Mouse (Mus musculus): Measurements from ENCODE around the gene Lamc1. TPM values are rescaled to one million over a fixed set of nuclear protein-coding genes. Genes with fewer than 3 reads are reported as not detected.

Lamc1 gene
- polyA plus RNA-seq, 1 experiment from 2014 or later, result 112 TPM

GRCm38 (mm10) chr1:153192945-153193344, 139.6 kb downstream of the Lamc1 start:
- Histone ChIP-seq H3K27ac (ENCODE audit: low read depth) (no peak overlapping the region), H3K9me3 (ENCODE audit: control insufficient read depth, low read length) (no peaks in the 10 kb centered on the region), H3K4me2 (ENCODE audit: low read length) (no peak overlapping the region), H3K4me3 (ENCODE audit: low read depth, low read length) (no peak overlapping the region), H3K9ac (ENCODE audit: low read length) (no peak overlapping the region), H3K27me3 (replicated peaks; ENCODE audit: control insufficient read depth, insufficient read depth, low read length) (no peaks in the 10 kb centered on the region), H3K4me1 (replicated peaks; ENCODE audit: control insufficient read depth, insufficient read depth, low read length) (peaks cover 20% of the 10 kb centered on the region), H3K36me3 (ENCODE audit: control insufficient read depth, insufficient read depth, low read length) (no peaks in the 10 kb centered on the region)
- ATAC-seq (replicated peaks; ENCODE audit: low FRiP score, low TSS enrichment, low read depth) (no peak), DNase-seq (ENCODE audit: low spot score) (no peak)
- WGBS, result 93% methylated on average over 6 of the region's 6 CpGs

- peaks cover 20% of the 10 kb centered on the region for H3K4me1 ChIP-seq (replicated peaks; ENCODE audit: control insufficient read depth, insufficient read depth, low read length)
- no peaks in the 10 kb centered on the region for H3K9me3 ChIP-seq (ENCODE audit: control insufficient read depth, low read length)
- peak overlapping the region; percentile 78 for H3K27ac ChIP-seq (ENCODE audit: low read depth)
- no peaks in the 10 kb centered on the region for H3K36me3 ChIP-seq (ENCODE audit: control insufficient read depth, insufficient read depth, low read length)
- no peak overlapping the region for H3K4me3 ChIP-seq (ENCODE audit: low read depth, low read length)
- no peak overlapping the region for H3K4me2 ChIP-seq (ENCODE audit: low read length)
- DNase-seq (ENCODE audit: low spot score) (no peak), ATAC-seq (replicated peaks; ENCODE audit: low FRiP score, low TSS enrichment, low read depth) (no peak)
- 62% methylated on average over 4 of the region's 4 CpGs for WGBS
- no peaks in the 10 kb centered on the region for H3K27me3 ChIP-seq (replicated peaks; ENCODE audit: control insufficient read depth, insufficient read depth, low read length)
- H3K9ac ChIP-seq (ENCODE audit: low read length), result no peak overlapping the region
These were observed 140.2 kb downstream of the Lamc1 start for GRCm38 (mm10) chr1:153192379-153192778.

- DNase-seq (ENCODE audit: low spot score), result no peak
- Histone ChIP-seq H3K4me3 (ENCODE audit: low read depth, low read length) (no peak overlapping the region), H3K27me3 (replicated peaks; ENCODE audit: control insufficient read depth, insufficient read depth, low read length) (no peaks in the 10 kb centered on the region), H3K9ac (ENCODE audit: low read length) (no peak overlapping the region), H3K9me3 (ENCODE audit: control insufficient read depth, low read length) (no peaks in the 10 kb centered on the region), H3K4me1 (replicated peaks; ENCODE audit: control insufficient read depth, insufficient read depth, low read length) (peaks cover 20% of the 10 kb centered on the region), H3K27ac (ENCODE audit: low read depth) (peak overlapping the region; percentile 78), H3K4me2 (ENCODE audit: low read length) (no peak overlapping the region), H3K36me3 (ENCODE audit: control insufficient read depth, insufficient read depth, low read length) (no peaks in the 10 kb centered on the region)
- no peak for ATAC-seq (replicated peaks; ENCODE audit: low FRiP score, low TSS enrichment, low read depth)
- WGBS, result 27% methylated on average over 5 of the region's 5 CpGs
These were observed 140.7 kb downstream of the Lamc1 start for GRCm38 (mm10) chr1:153191943-153192329.

DNA sequence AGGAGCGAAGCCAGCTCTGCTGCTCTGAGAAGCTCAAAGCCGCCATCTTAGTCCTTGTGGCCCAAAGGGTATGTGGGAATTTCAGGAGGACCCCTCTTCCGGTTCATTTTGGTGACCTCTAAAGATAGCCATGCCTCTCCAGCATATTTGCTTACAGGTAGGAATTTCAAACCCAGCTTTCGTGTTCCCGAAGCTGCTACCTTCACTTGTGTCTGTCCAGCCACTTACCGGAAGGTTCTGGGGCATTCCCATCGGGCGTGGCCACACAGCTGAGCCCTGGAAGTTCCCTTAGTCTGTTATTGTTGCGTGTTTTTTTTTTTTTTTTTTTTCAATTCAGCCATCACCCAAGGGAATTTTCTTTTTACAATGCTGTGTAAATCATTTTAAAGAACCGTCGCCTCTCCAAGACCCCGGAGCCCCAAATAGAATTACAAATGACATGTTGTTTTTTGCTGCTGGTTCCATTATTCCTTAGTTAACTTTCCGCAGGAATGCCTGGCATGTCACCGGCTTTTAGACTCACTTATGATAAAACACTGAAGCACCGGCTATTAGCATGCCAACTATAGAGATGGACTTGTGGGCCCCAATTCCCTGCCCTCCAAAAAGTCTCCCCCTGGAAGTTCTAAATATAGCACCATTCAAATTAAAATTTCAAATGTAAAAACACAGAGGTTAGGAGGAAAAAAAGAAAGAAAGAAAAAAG, 141.2 kb downstream of the Lamc1 start:
- Histone ChIP-seq H3K9me3 (ENCODE audit: control insufficient read depth, low read length) (no peaks in the 10 kb centered on the region), H3K27ac (ENCODE audit: low read depth) (peak overlapping the region; percentile 78), H3K27me3 (replicated peaks; ENCODE audit: control insufficient read depth, insufficient read depth, low read length) (0 out of 2 replicates have a peak, but pooled peaks cover 4% of the 10 kb centered on the region), H3K4me2 (ENCODE audit: low read length) (peak overlapping the region; percentile 20; the same call in 1 of the 2 replicates), H3K36me3 (ENCODE audit: control insufficient read depth, insufficient read depth, low read length) (no peaks in the 10 kb centered on the region), H3K9ac (ENCODE audit: low read length) (no peak overlapping the region), H3K4me3 (ENCODE audit: low read depth, low read length) (no peak overlapping the region), H3K4me1 (replicated peaks; ENCODE audit: control insufficient read depth, insufficient read depth, low read length) (peaks cover 23% of the 10 kb centered on the region)
- DNase-seq (ENCODE audit: low spot score) (no peak), ATAC-seq (replicated peaks; ENCODE audit: low FRiP score, low TSS enrichment, low read depth) (no peak)
- WGBS, result 61% methylated on average over 15 of the region's 15 CpGs

- no peak for DNase-seq (ENCODE audit: low spot score)
- no peak overlapping the region for H3K27ac ChIP-seq (ENCODE audit: low read depth)
- no peaks in the 10 kb centered on the region for H3K36me3 ChIP-seq (ENCODE audit: control insufficient read depth, insufficient read depth, low read length)
- no peak for ATAC-seq (replicated peaks; ENCODE audit: low FRiP score, low TSS enrichment, low read depth)
- no peak overlapping the region for H3K9ac ChIP-seq (ENCODE audit: low read length)
- H3K27me3 ChIP-seq (replicated peaks; ENCODE audit: control insufficient read depth, insufficient read depth, low read length), result peaks cover 19% of the 10 kb centered on the region; the same call in 1 of the 2 replicates
- H3K4me2 ChIP-seq (ENCODE audit: low read length), result no peak overlapping the region
- WGBS, result 70% methylated on average over 3 of the region's 3 CpGs
- peaks cover 19% of the 10 kb centered on the region for H3K4me1 ChIP-seq (replicated peaks; ENCODE audit: control insufficient read depth, insufficient read depth, low read length)
- no peaks in the 10 kb centered on the region for H3K9me3 ChIP-seq (ENCODE audit: control insufficient read depth, low read length)
- H3K4me3 ChIP-seq (ENCODE audit: low read depth, low read length), result no peak overlapping the region
These were observed 144.5 kb downstream of the Lamc1 start for GRCm38 (mm10) chr1:153188081-153188480.

DNA sequence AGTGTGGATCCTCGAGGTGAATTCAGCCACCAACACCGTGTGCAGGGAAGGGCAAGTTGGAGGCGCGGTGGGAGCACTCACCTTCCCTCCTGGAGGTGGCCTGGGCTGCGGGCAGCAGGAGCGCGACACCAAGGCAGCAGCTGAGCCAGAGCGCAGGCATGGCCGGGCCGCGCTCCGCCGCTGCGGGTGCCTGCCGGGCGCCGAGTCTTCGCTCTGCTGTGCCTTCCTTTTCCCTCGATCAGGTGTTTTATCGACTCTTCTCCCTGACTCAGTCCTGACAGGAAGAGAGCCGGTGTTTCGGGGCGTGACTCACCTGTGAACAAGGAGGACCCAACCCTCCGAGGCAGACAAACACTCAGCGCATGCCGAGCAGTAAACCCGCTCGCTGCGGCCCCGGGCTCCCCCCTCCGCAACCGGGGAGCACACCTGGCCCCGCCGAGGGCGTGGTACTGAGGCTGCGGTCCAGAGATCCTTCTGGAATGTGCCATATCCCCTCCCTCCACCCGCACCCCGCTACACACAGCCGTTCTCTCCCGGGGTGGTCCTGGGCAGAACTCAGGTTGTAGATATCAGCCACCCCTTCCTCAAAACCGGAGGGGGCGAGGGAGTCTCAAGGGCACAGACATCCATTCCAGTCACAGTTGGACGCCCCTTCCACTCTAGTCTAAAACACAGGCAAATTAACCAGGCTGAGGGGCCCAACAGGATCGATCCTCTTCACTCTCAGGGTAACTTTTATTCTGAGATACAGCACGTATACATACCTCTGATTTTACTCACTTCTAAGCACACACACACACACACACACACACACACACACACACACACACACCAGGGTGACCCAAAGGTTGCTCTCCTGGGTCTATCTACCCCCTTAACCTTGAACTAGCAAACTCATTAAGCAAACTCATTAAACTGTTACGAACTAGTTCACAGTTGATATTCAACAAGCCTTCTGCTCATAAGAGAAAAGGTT, 146.5 kb downstream of the Lamc1 start, which contains the start of gene Lamc2:
Lamc2 (minus strand) TSS at position 620 of the 976 bp plus-strand sequence.
- ATAC-seq (replicated peaks; ENCODE audit: low FRiP score, low TSS enrichment, low read depth) (peak; percentile 90), DNase-seq (ENCODE audit: low spot score) (peak; percentile 80)
- Histone ChIP-seq H3K27ac (ENCODE audit: low read depth) (no peak within 1 kb of the TSS), H3K27me3 (replicated peaks; ENCODE audit: control insufficient read depth, insufficient read depth, low read length) (peaks cover 19% of the 10 kb centered on the region; the same call in 1 of the 2 replicates), H3K9ac (ENCODE audit: low read length) (peak within 1 kb of the TSS; percentile 37), H3K9me3 (ENCODE audit: control insufficient read depth, low read length) (no peaks in the 10 kb centered on the region), H3K4me3 (ENCODE audit: low read depth, low read length) (peak within 1 kb of the TSS; percentile 40), H3K36me3 (ENCODE audit: control insufficient read depth, insufficient read depth, low read length) (no peaks in the 10 kb centered on the region), H3K4me1 (replicated peaks; ENCODE audit: control insufficient read depth, insufficient read depth, low read length) (peaks cover 6% of the 10 kb centered on the region; the same call in 1 of the 2 replicates), H3K4me2 (ENCODE audit: low read length) (peak within 1 kb of the TSS; percentile 60)
- 5% methylated on average over 46 of the region's 46 CpGs for WGBS

GRCm38 (mm10) chr1:153180586-153181289, 151.8 kb downstream of the Lamc1 start:
- no peaks in the 10 kb centered on the region for H3K9me3 ChIP-seq (ENCODE audit: control insufficient read depth, low read length)
- H3K36me3 ChIP-seq (ENCODE audit: control insufficient read depth, insufficient read depth, low read length), result no peaks in the 10 kb centered on the region
- H3K27me3 ChIP-seq (replicated peaks; ENCODE audit: control insufficient read depth, insufficient read depth, low read length), result peaks cover 10% of the 10 kb centered on the region; the same call in 1 of the 2 replicates
- no peak overlapping the region for H3K4me2 ChIP-seq (ENCODE audit: low read length)
- H3K27ac ChIP-seq (ENCODE audit: low read depth), result peak overlapping the region; percentile 47
- 48% methylated on average over 9 of the region's 9 CpGs for WGBS
- H3K4me3 ChIP-seq (ENCODE audit: low read depth, low read length), result no peak overlapping the region
- H3K9ac ChIP-seq (ENCODE audit: low read length), result no peak overlapping the region
- DNase-seq (ENCODE audit: low spot score), result no peak
- 0 out of 2 replicates have a peak, but pooled peaks cover 3% of the 10 kb centered on the region for H3K4me1 ChIP-seq (replicated peaks; ENCODE audit: control insufficient read depth, insufficient read depth, low read length)
- no peak for ATAC-seq (replicated peaks; ENCODE audit: low FRiP score, low TSS enrichment, low read depth)

DNA sequence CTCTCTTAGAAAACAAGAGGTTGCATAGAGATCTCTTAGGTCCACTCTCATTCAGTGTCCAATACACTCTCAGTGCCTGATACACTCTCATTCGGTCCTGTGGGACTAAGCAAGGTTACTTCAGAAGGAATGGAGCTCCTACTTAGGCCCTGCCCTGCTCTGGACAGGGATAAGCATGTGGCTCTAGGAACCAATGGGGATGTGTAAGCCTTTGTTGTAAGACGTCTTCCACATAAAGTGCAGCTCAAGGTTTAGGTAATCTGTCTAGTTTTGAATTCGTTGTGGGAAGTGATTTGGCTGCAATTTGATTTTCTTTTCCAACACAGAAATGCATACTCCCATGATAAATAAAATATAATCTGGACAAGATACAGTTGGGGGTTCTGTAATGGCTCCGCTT, 152.4 kb downstream of the Lamc1 start:
- peaks cover 6% of the 10 kb centered on the region; the same call in 1 of the 2 replicates for H3K27me3 ChIP-seq (replicated peaks; ENCODE audit: control insufficient read depth, insufficient read depth, low read length)
- H3K4me3 ChIP-seq (ENCODE audit: low read depth, low read length), result no peak overlapping the region
- 0 out of 2 replicates have a peak, but pooled peaks cover 2% of the 10 kb centered on the region for H3K4me1 ChIP-seq (replicated peaks; ENCODE audit: control insufficient read depth, insufficient read depth, low read length)
- no peaks in the 10 kb centered on the region for H3K36me3 ChIP-seq (ENCODE audit: control insufficient read depth, insufficient read depth, low read length)
- H3K9ac ChIP-seq (ENCODE audit: low read length), result no peak overlapping the region
- ATAC-seq (replicated peaks; ENCODE audit: low FRiP score, low TSS enrichment, low read depth) (no peak), DNase-seq (ENCODE audit: low spot score) (no peak)
- no peak overlapping the region for H3K4me2 ChIP-seq (ENCODE audit: low read length)
- peak overlapping the region; percentile 47 for H3K27ac ChIP-seq (ENCODE audit: low read depth)
- no peaks in the 10 kb centered on the region for H3K9me3 ChIP-seq (ENCODE audit: control insufficient read depth, low read length)
- 71% methylated on average over 4 of the region's 4 CpGs for WGBS

All from intestine, embryonic 14.5 days (tissue).